Mouse (Mus musculus) midbrain, embryonic 16.5 days (tissue): ENCODE results near the gene Dlec1. TPM values are rescaled to one million over a fixed set of nuclear protein-coding genes. Genes with fewer than 3 reads are reported as not detected.

Experiments used
- ATAC-seq: fragments of 200-750 bp; cut with Nextera tagmentation; 2 replicates; pipeline ENCODE4 v1.8.0; 2017; ENCODE audit warnings: moderate TSS enrichment
- H3K27ac ChIP-seq: fragments of 300-500 bp; sonication (generic); 2 replicates; pipeline ENCODE4 v1.5.1; 2014; ENCODE audit warnings: mild to moderate bottlenecking, low read length, mixed read lengths
- H3K27me3 ChIP-seq: fragments of 300-500 bp; sonication (generic); 2 replicates; pipeline ENCODE4 v1.6.1; 2014; ENCODE audit warnings: low read depth, low read length, mixed read lengths; ENCODE audit not compliant: control insufficient read depth, insufficient read depth
- H3K36me3 ChIP-seq: fragments of 300-500 bp; sonication (generic); 2 replicates; pipeline ENCODE4 v1.6.1; 2014; ENCODE audit warnings: mild to moderate bottlenecking, low read length, moderate library complexity, mixed read lengths; ENCODE audit not compliant: control insufficient read depth, insufficient read depth
- H3K4me1 ChIP-seq: fragments of 300-500 bp; sonication (generic); 2 replicates; pipeline ENCODE4 v1.6.1; 2014; ENCODE audit warnings: mild to moderate bottlenecking, low read length, mixed read lengths; ENCODE audit not compliant: control insufficient read depth, insufficient read depth
- H3K4me2 ChIP-seq: fragments of 300-500 bp; sonication (generic); 2 replicates; pipeline ENCODE4 v1.6.1; 2014; ENCODE audit warnings: mild to moderate bottlenecking, low read length, mixed read lengths
- H3K4me3 ChIP-seq: fragments of 300-500 bp; sonication (generic); 2 replicates; pipeline ENCODE4 v1.5.1; 2014; ENCODE audit warnings: low read depth, mild to moderate bottlenecking, low read length, moderate library complexity, mixed read lengths
- H3K9ac ChIP-seq: fragments of 300-500 bp; sonication (generic); 2 replicates; pipeline ENCODE4 v1.6.1; 2014; ENCODE audit warnings: low read depth, low read length, mixed read lengths
- H3K9me3 ChIP-seq: fragments of 300-500 bp; sonication (generic); replicated peaks from 2 replicates; pipeline ENCODE4 v1.6.1; 2014; ENCODE audit warnings: mild to moderate bottlenecking, low read length, mixed read lengths; ENCODE audit not compliant: control insufficient read depth, poor library complexity, severe bottlenecking
- WGBS: fragments of 180-500 bp; shearing (Covaris S2); extraction: QIAGEN DNeasy Blood & Tissue Kit; methylation state at CpG from one replicate; pipeline ENCODE4 v1.1.7; 2014; 5-methylcytosine and 5-hydroxymethylcytosine counted together
- polyA plus RNA-seq: library from polyadenylated mRNA; unstranded; fragments of >200 nt; fragmentation: Nextera tagmentation; extraction: Ambion mirVana; gene quantifications from 2 replicates; pipeline ENCODE4 v1.2.1, GENCODE M21; 2015

Dlec1 gene
- polyA plus RNA-seq, 1 experiment from 2014 or later = 1.5 TPM

- Histone ChIP-seq H3K27ac (no peak overlapping the region), H3K9ac (no peak overlapping the region), H3K4me3 (no peak overlapping the region), H3K4me1 (no peaks in the 10 kb centered on the region), H3K27me3 (no peaks in the 10 kb centered on the region), H3K36me3 (no peaks in the 10 kb centered on the region), H3K4me2 (no peak overlapping the region), H3K9me3 (no peaks in the 10 kb centered on the region)
- WGBS = 85% methylated on average over 19 of the region's 19 CpGs
- no peak for ATAC-seq
Observed at GRCm38 (mm10) chr9:119119409-119120167, 17.3 kb downstream of the Dlec1 start.

- WGBS = 82% methylated on average over 3 of the region's 3 CpGs
- H3K4me1 ChIP-seq = no peaks in the 10 kb centered on the region
Observed at GRCm38 (mm10) chr9:119120168-119120560, 17.9 kb downstream of the Dlec1 start.

GRCm38 (mm10) chr9:119122596-119123369 lies 20.5 kb downstream of the Dlec1 start:
- Histone ChIP-seq H3K4me3 (no peak overlapping the region), H3K4me1 (no peaks in the 10 kb centered on the region), H3K9me3 (no peaks in the 10 kb centered on the region), H3K36me3 (no peaks in the 10 kb centered on the region), H3K27me3 (no peaks in the 10 kb centered on the region), H3K27ac (no peak overlapping the region), H3K4me2 (no peak overlapping the region), H3K9ac (no peak overlapping the region)
- ATAC-seq = no peak
- WGBS = 89% methylated on average over 18 of the region's 18 CpGs

More at GRCm38 (mm10) chr9:119120168-119120560, 17.9 kb downstream of the Dlec1 start:
- Histone ChIP-seq H3K27ac (no peak overlapping the region), H3K9ac (no peak overlapping the region), H3K36me3 (no peaks in the 10 kb centered on the region), H3K4me2 (no peak overlapping the region), H3K27me3 (no peaks in the 10 kb centered on the region), H3K4me3 (no peak overlapping the region), H3K9me3 (no peaks in the 10 kb centered on the region)
- no peak for ATAC-seq

GRCm38 (mm10) chr9:119128436-119129181 lies 26.3 kb downstream of the Dlec1 start:
- ATAC-seq = no peak
- no peak overlapping the region for H3K4me2 ChIP-seq
- H3K27me3 ChIP-seq = no peaks in the 10 kb centered on the region
- H3K9ac ChIP-seq = no peak overlapping the region
- no peaks in the 10 kb centered on the region for H3K9me3 ChIP-seq
- no peaks in the 10 kb centered on the region for H3K36me3 ChIP-seq
- WGBS = 81% methylated on average over 12 of the region's 12 CpGs
- no peaks in the 10 kb centered on the region for H3K4me1 ChIP-seq
- no peak overlapping the region for H3K4me3 ChIP-seq
- no peak overlapping the region for H3K27ac ChIP-seq

- Histone ChIP-seq H3K4me1 (no peaks in the 10 kb centered on the region), H3K27ac (no peak overlapping the region), H3K4me2 (no peak overlapping the region), H3K9ac (no peak overlapping the region), H3K36me3 (no peaks in the 10 kb centered on the region), H3K4me3 (no peak overlapping the region), H3K9me3 (no peaks in the 10 kb centered on the region), H3K27me3 (no peaks in the 10 kb centered on the region)
- WGBS = 68% methylated on average over 5 of the region's 5 CpGs
- ATAC-seq = no peak
Observed at GRCm38 (mm10) chr9:119130692-119131091, 28.4 kb downstream of the Dlec1 start.

GRCm38 (mm10) chr9:119138836-119139235 lies 36.6 kb downstream of the Dlec1 start:
- Histone ChIP-seq H3K4me1 (no peaks in the 10 kb centered on the region), H3K4me3 (no peak overlapping the region), H3K36me3 (no peaks in the 10 kb centered on the region), H3K4me2 (no peak overlapping the region), H3K9me3 (no peaks in the 10 kb centered on the region), H3K9ac (no peak overlapping the region), H3K27me3 (no peaks in the 10 kb centered on the region), H3K27ac (no peak overlapping the region)
- 88% methylated on average over 2 of the region's 2 CpGs for WGBS
- ATAC-seq = no peak

- Histone ChIP-seq H3K27me3 (no peaks in the 10 kb centered on the region), H3K27ac (no peak overlapping the region), H3K36me3 (no peaks in the 10 kb centered on the region), H3K4me2 (no peak overlapping the region), H3K4me1 (no peaks in the 10 kb centered on the region), H3K9ac (no peak overlapping the region), H3K4me3 (no peak overlapping the region), H3K9me3 (no peaks in the 10 kb centered on the region)
- WGBS = 94% methylated on average over 5 of the region's 5 CpGs
- ATAC-seq = no peak
Observed at GRCm38 (mm10) chr9:119142066-119142465, 39.8 kb downstream of the Dlec1 start.

- WGBS = 75% methylated on average over 9 of the region's 9 CpGs
Observed at GRCm38 (mm10) chr9:119143372-119143771, 41.1 kb downstream of the Dlec1 start.

More at GRCm38 (mm10) chr9:119143372-119143771, 41.1 kb downstream of the Dlec1 start:
- Histone ChIP-seq H3K9me3 (no peaks in the 10 kb centered on the region), H3K4me2 (no peak overlapping the region), H3K4me3 (no peak overlapping the region), H3K9ac (no peak overlapping the region), H3K4me1 (no peaks in the 10 kb centered on the region), H3K27ac (no peak overlapping the region), H3K36me3 (no peaks in the 10 kb centered on the region), H3K27me3 (no peaks in the 10 kb centered on the region)
- ATAC-seq = no peak
